Mouse (Mus musculus) spleen, postnatal 10 days (tissue): ENCODE data around the gene Acbd3.

Experiments
- DNase-seq, 2 experiments: peaks; one replicate each; pipeline ENCODE4 v3.0.0; 2021 to 2022; ENCODE audit warnings: low spot score in 2 of 2

The Acbd3 gene

GRCm38 (mm10) chr1:180762180-180762579 lies 36.3 kb downstream of the Acbd3 start:
- no peak for DNase-seq

- no peak for DNase-seq
Observed at GRCm38 (mm10) chr1:180762679-180763078, 36.8 kb downstream of the Acbd3 start.

GRCm38 (mm10) chr1:180763307-180763706 lies 37.5 kb downstream of the Acbd3 start:
- DNase-seq, result no peak

GRCm38 (mm10) chr1:180763828-180764227 lies 38.0 kb downstream of the Acbd3 start:
- peak; percentile 70 to 83 for DNase-seq

- DNase-seq, result no peak
Observed at GRCm38 (mm10) chr1:180765393-180765792, 39.5 kb downstream of the Acbd3 start.

- DNase-seq, result peak; percentile 39 to 40
Observed at GRCm38 (mm10) chr1:180766557-180766956, 40.7 kb downstream of the Acbd3 start.

GRCm38 (mm10) chr1:180767541-180768333 lies 41.9 kb downstream of the Acbd3 start:
- DNase-seq, result peak; percentile 29 to 40

GRCm38 (mm10) chr1:180768334-180769168 lies 42.7 kb downstream of the Acbd3 start:
- DNase-seq, result peak; percentile 80 to 87

- DNase-seq, result peak in 1 of 2 experiments; percentile 45
Observed at GRCm38 (mm10) chr1:180771306-180771705, 45.5 kb downstream of the Acbd3 start.

GRCm38 (mm10) chr1:180771722-180772121 lies 45.9 kb downstream of the Acbd3 start:
- no peak for DNase-seq

- no peak for DNase-seq
Observed at GRCm38 (mm10) chr1:180772291-180772690, 46.4 kb downstream of the Acbd3 start.

GRCm38 (mm10) chr1:180774664-180775063 lies 48.8 kb downstream of the Acbd3 start:
- peak in 1 of 2 experiments; percentile 68 for DNase-seq

- DNase-seq, result no peak
Observed at GRCm38 (mm10) chr1:180775317-180775716, 49.5 kb downstream of the Acbd3 start.

- no peak for DNase-seq
Observed at GRCm38 (mm10) chr1:180775849-180776493, 50.1 kb downstream of the Acbd3 start.

- no peak for DNase-seq
Observed at GRCm38 (mm10) chr1:180776494-180776893, 50.7 kb downstream of the Acbd3 start.

GRCm38 (mm10) chr1:180777289-180777659 lies 51.4 kb downstream of the Acbd3 start:
- no peak for DNase-seq

- peak; percentile 80 to 88 for DNase-seq
Observed at GRCm38 (mm10) chr1:180777660-180778402, 52.0 kb downstream of the Acbd3 start.

- no peak for DNase-seq
Observed at GRCm38 (mm10) chr1:180778403-180778754, 52.5 kb downstream of the Acbd3 start.

GRCm38 (mm10) chr1:180778941-180779340 lies 53.1 kb downstream of the Acbd3 start:
- no peak for DNase-seq

GRCm38 (mm10) chr1:180780291-180780690 lies 54.4 kb downstream of the Acbd3 start:
- no peak for DNase-seq

GRCm38 (mm10) chr1:180781250-180781649 lies 55.4 kb downstream of the Acbd3 start:
- DNase-seq, result no peak
